Mouse (Mus musculus) kidney, postnatal 36 days (tissue): ENCODE data around the gene Acot3.
A peak's percentile ranks its signal among the peaks of the same experiment; 100 is the strongest.

Experiments
- DNase-seq, 2 experiments: peaks; one replicate each; pipeline ENCODE4 v3.0.0; 2021 to 2022; ENCODE audit warnings: mixed read lengths in 2 of 2

Gene Acot3

GRCm38 (mm10) chr12:84044045-84044444 is 7.9 kb upstream of the Acot3 start:
- DNase-seq = peak; percentile 42 to 60

- DNase-seq = no peak
Measured at GRCm38 (mm10) chr12:84046906-84047305, 5.0 kb upstream of the Acot3 start.

GRCm38 (mm10) chr12:84050744-84051143 is 1.2 kb upstream of the Acot3 start:
- peak; percentile 74 to 82 for DNase-seq

- DNase-seq = peak in 1 of 2 experiments; percentile 39
Measured at GRCm38 (mm10) chr12:84052609-84053008, 665 bp downstream of the Acot3 start.

GRCm38 (mm10) chr12:84053173-84053572 is 1.2 kb downstream of the Acot3 start:
- peak in 1 of 2 experiments; percentile 47 for DNase-seq

- DNase-seq = peak; percentile 71 to 73
Measured at GRCm38 (mm10) chr12:84053679-84054391, 1.9 kb downstream of the Acot3 start.

- peak; percentile 33 to 54 for DNase-seq
Measured at GRCm38 (mm10) chr12:84060946-84061345, 9.0 kb downstream of the Acot3 start.

GRCm38 (mm10) chr12:84062336-84062735 is 10.4 kb downstream of the Acot3 start:
- DNase-seq = no peak

GRCm38 (mm10) chr12:84063228-84063627 is 11.3 kb downstream of the Acot3 start:
- peak in 1 of 2 experiments; percentile 71 for DNase-seq

GRCm38 (mm10) chr12:84063833-84064232 is 11.9 kb downstream of the Acot3 start:
- DNase-seq = no peak

- peak; percentile 71 to 78 for DNase-seq
Measured at GRCm38 (mm10) chr12:84064621-84065020, 12.7 kb downstream of the Acot3 start.

GRCm38 (mm10) chr12:84067752-84068151 is 15.8 kb downstream of the Acot3 start:
- DNase-seq = no peak

GRCm38 (mm10) chr12:84068296-84068695 is 16.4 kb downstream of the Acot3 start:
- no peak for DNase-seq

- peak; percentile 23 to 42 for DNase-seq
Measured at GRCm38 (mm10) chr12:84068986-84069385, 17.0 kb downstream of the Acot3 start, which contains the start of gene Acot5. Gene Acot5 (plus strand): TSS chr12:84069325.

- DNase-seq = peak; percentile 38 to 63
Measured at GRCm38 (mm10) chr12:84069582-84069981, 17.6 kb downstream of the Acot3 start.

GRCm38 (mm10) chr12:84071696-84072095 is 19.8 kb downstream of the Acot3 start:
- no peak for DNase-seq

- no peak for DNase-seq
Measured at GRCm38 (mm10) chr12:84077371-84077990, 25.5 kb downstream of the Acot3 start.

- DNase-seq = no peak
Measured at GRCm38 (mm10) chr12:84083842-84084241, 31.9 kb downstream of the Acot3 start.

GRCm38 (mm10) chr12:84084581-84084980 is 32.6 kb downstream of the Acot3 start:
- DNase-seq = no peak

- peak; percentile 31 to 40 for DNase-seq
Measured at GRCm38 (mm10) chr12:84094666-84095065, 42.7 kb downstream of the Acot3 start.

GRCm38 (mm10) chr12:84099605-84100004 is 47.7 kb downstream of the Acot3 start:
- no peak for DNase-seq

- no peak for DNase-seq
Measured at GRCm38 (mm10) chr12:84100071-84100470, 48.1 kb downstream of the Acot3 start.

GRCm38 (mm10) chr12:84100604-84101492 is 48.9 kb downstream of the Acot3 start, which contains the start of gene Acot6:
Gene Acot6 (plus strand): TSS chr12:84100654.
- peak; percentile 53 to 65 for DNase-seq
